Mouse (Mus musculus): ENCODE data around the gene Col6a2.

The Col6a2 gene

GRCm38 (mm10) chr10:76551556-76551955 lies 71.9 kb downstream of the Col6a2 start:
- DNase-seq (ENCODE audit: extremely low read depth, low read depth, low spot score): no peak

- DNase-seq (ENCODE audit: extremely low read depth, low read depth, low spot score): no peak
Observed at GRCm38 (mm10) chr10:76550458-76550857, 73.0 kb downstream of the Col6a2 start.

GRCm38 (mm10) chr10:76548218-76548617 lies 75.2 kb downstream of the Col6a2 start:
- no peak for DNase-seq (ENCODE audit: extremely low read depth, low read depth, low spot score)

- DNase-seq (ENCODE audit: extremely low read depth, low read depth, low spot score): no peak
Observed at GRCm38 (mm10) chr10:76546566-76546965, 76.9 kb downstream of the Col6a2 start.
